Mouse (Mus musculus) midbrain, embryonic 14.5 days (tissue): ENCODE results near the gene L3hypdh. TPM values are rescaled to one million over a fixed set of nuclear protein-coding genes. Genes with fewer than 3 reads are reported as not detected.
A peak's percentile ranks its signal among the peaks of the same experiment; 100 is the strongest.

ENCODE experiments used
- ATAC-seq: fragments of 200-750 bp; cut with Nextera tagmentation; 2 replicates; pipeline ENCODE4 v1.8.0; 2017; ENCODE audit warnings: moderate number of reproducible peaks, moderate library complexity; ENCODE audit not compliant: low FRiP score, low TSS enrichment
- DNase-seq: peaks from one replicate; pipeline ENCODE4 v3.0.0-alpha.2; 2015
- H3K27ac ChIP-seq: fragments of 300-500 bp; sonication (generic); replicated peaks from 2 replicates; pipeline ENCODE4 v1.5.1; 2014; ENCODE audit warnings: mild to moderate bottlenecking, low read depth, low read length, moderate library complexity
- H3K27me3 ChIP-seq: fragments of 300-500 bp; sonication (generic); 2 replicates; pipeline ENCODE4 v1.6.1; 2014; ENCODE audit warnings: low read length, control low read depth, mixed read lengths; ENCODE audit not compliant: control insufficient read depth, insufficient read depth
- H3K36me3 ChIP-seq: fragments of 300-500 bp; sonication (generic); 2 replicates; pipeline ENCODE4 v1.6.1; 2014; ENCODE audit warnings: low read length, control low read depth; ENCODE audit not compliant: control insufficient read depth, insufficient read depth
- H3K4me1 ChIP-seq: fragments of 300-500 bp; sonication (generic); 2 replicates; pipeline ENCODE4 v1.6.1; 2014; ENCODE audit warnings: mild to moderate bottlenecking, antibody characterized with exemption, low read length, control low read depth; ENCODE audit not compliant: control insufficient read depth, insufficient read depth
- H3K4me2 ChIP-seq: fragments of 300-500 bp; sonication (generic); 2 replicates; pipeline ENCODE4 v1.6.1; 2014; ENCODE audit warnings: mild to moderate bottlenecking, low read length, moderate library complexity
- H3K4me3 ChIP-seq: fragments of 300-500 bp; sonication (generic); replicated peaks from 2 replicates; pipeline ENCODE4 v1.5.1; 2014; ENCODE audit warnings: low read depth, low read length
- H3K9ac ChIP-seq: fragments of 300-500 bp; sonication (generic); replicated peaks from 2 replicates; pipeline ENCODE4 v1.6.1; 2014; ENCODE audit warnings: mild to moderate bottlenecking, low read length, moderate library complexity
- H3K9me3 ChIP-seq: fragments of 300-500 bp; sonication (generic); 2 replicates; pipeline ENCODE4 v1.6.1; 2016; ENCODE audit warnings: low read length, control low read depth, mixed read lengths; ENCODE audit not compliant: control insufficient read depth
- WGBS: fragments of 180-500 bp; shearing (Covaris S2); extraction: QIAGEN DNeasy Blood & Tissue Kit; methylation state at CpG from one replicate; pipeline ENCODE4 v1.1.7; 2014; 5-methylcytosine and 5-hydroxymethylcytosine counted together
- polyA plus RNA-seq: library from polyadenylated mRNA; unstranded; fragments of >200 nt; fragmentation: Nextera tagmentation; extraction: Ambion mirVana; gene quantifications from 2 replicates; pipeline ENCODE4 v1.2.1, GENCODE M21; 2014

Gene L3hypdh
- polyA plus RNA-seq, 1 experiment from 2014 or later: 11.7 TPM

GRCm38 (mm10) chr12:72047513-72047912 is 37.7 kb downstream of the L3hypdh start:
- Histone ChIP-seq H3K4me2 (no peak overlapping the region), H3K4me3 (no peak overlapping the region), H3K27me3 (no peaks in the 10 kb centered on the region), H3K4me1 (no peaks in the 10 kb centered on the region), H3K9ac (no peak overlapping the region), H3K9me3 (peaks cover 3% of the 10 kb centered on the region; the same call in 1 of the 2 replicates), H3K36me3 (no peaks in the 10 kb centered on the region), H3K27ac (no peak overlapping the region)
- ATAC-seq (no peak), DNase-seq (peak; percentile 70)
- WGBS: 11% methylated on average over 2 of the region's 2 CpGs

GRCm38 (mm10) chr12:72041238-72041637 is 44.0 kb downstream of the L3hypdh start:
- H3K4me1 ChIP-seq: no peaks in the 10 kb centered on the region
- no peak overlapping the region for H3K27ac ChIP-seq
- no peak for DNase-seq
- no peaks in the 10 kb centered on the region for H3K9me3 ChIP-seq
- no peak overlapping the region for H3K4me2 ChIP-seq
- no peaks in the 10 kb centered on the region for H3K36me3 ChIP-seq
- no peak for ATAC-seq
- H3K27me3 ChIP-seq: no peaks in the 10 kb centered on the region
- WGBS: over 99% methylated on average over 3 of the region's 3 CpGs
- no peak overlapping the region for H3K9ac ChIP-seq
- H3K4me3 ChIP-seq: no peak overlapping the region

DNA sequence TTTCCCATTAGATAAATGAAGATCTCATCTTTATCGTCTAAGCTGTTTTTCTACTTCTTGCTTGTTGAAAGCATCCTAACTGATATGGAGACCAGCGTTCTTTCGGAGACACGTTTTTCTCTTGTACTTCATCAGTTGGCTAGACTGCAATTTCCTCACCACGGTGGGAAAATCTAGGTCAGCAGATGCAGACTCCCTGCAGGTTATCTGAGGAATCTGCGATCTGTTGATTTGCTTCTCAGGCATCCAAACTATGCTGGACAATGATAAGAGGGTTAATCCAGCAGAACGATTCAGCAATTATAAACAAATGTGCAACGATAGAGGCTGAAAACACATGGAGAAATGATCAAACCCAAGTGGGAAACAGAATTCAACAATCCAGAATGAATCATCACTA is 45.7 kb downstream of the L3hypdh start:
- 82% methylated on average over 8 of the region's 8 CpGs for WGBS
- no peaks in the 10 kb centered on the region for H3K9me3 ChIP-seq
- no peaks in the 10 kb centered on the region for H3K27me3 ChIP-seq
- no peak overlapping the region for H3K4me2 ChIP-seq
- no peak for DNase-seq
- no peak overlapping the region for H3K27ac ChIP-seq
- no peak for ATAC-seq
- H3K4me1 ChIP-seq: no peaks in the 10 kb centered on the region
- H3K4me3 ChIP-seq: no peak overlapping the region
- no peak overlapping the region for H3K9ac ChIP-seq
- H3K36me3 ChIP-seq: no peaks in the 10 kb centered on the region

GRCm38 (mm10) chr12:72038866-72039265 is 46.4 kb downstream of the L3hypdh start:
- ATAC-seq: no peak
- no peaks in the 10 kb centered on the region for H3K27me3 ChIP-seq
- H3K9me3 ChIP-seq: no peaks in the 10 kb centered on the region
- H3K9ac ChIP-seq: no peak overlapping the region
- 53% methylated on average over 2 of the region's 2 CpGs for WGBS
- H3K27ac ChIP-seq: no peak overlapping the region
- H3K4me3 ChIP-seq: no peak overlapping the region
- no peak overlapping the region for H3K4me2 ChIP-seq
- H3K36me3 ChIP-seq: no peaks in the 10 kb centered on the region
- H3K4me1 ChIP-seq: no peaks in the 10 kb centered on the region
- DNase-seq: no peak

DNA sequence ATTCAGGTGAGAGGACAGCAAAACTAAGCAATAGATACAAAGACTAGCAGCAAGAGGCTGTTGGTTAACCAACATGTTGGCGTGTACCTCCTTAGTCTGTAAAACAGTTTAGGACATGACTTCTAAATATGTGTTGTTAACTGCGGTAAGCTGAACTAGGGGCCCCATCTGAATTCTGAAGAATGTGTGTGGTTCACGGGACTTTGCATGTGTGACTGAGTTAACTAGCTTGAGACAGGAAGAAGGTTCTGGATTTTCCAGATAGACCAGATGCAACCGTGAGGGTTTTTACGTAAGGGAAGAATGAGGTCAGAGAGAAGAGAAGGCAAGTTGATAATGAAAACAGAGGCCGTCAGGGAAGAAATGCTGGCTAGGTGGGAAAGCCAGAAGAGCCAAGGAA is 48.2 kb downstream of the L3hypdh start:
- H3K4me3 ChIP-seq: no peak overlapping the region
- H3K4me1 ChIP-seq: no peaks in the 10 kb centered on the region
- ATAC-seq: no peak
- H3K4me2 ChIP-seq: no peak overlapping the region
- no peaks in the 10 kb centered on the region for H3K27me3 ChIP-seq
- H3K9ac ChIP-seq: no peak overlapping the region
- no peaks in the 10 kb centered on the region for H3K9me3 ChIP-seq
- no peak overlapping the region for H3K27ac ChIP-seq
- no peaks in the 10 kb centered on the region for H3K36me3 ChIP-seq
- no peak for DNase-seq
- 92% methylated on average over 6 of the region's 6 CpGs for WGBS

- Histone ChIP-seq H3K36me3 (no peaks in the 10 kb centered on the region), H3K9me3 (no peaks in the 10 kb centered on the region), H3K27me3 (no peaks in the 10 kb centered on the region), H3K4me1 (no peaks in the 10 kb centered on the region), H3K27ac (no peak overlapping the region), H3K4me2 (no peak overlapping the region), H3K9ac (no peak overlapping the region), H3K4me3 (no peak overlapping the region)
- ATAC-seq: no peak
- DNase-seq: no peak
- WGBS: 74% methylated on average over 9 of the region's 9 CpGs
Measured at GRCm38 (mm10) chr12:72036097-72036661, 49.1 kb downstream of the L3hypdh start.

GRCm38 (mm10) chr12:72031794-72032193 is 53.4 kb downstream of the L3hypdh start:
- Histone ChIP-seq H3K4me1 (no peaks in the 10 kb centered on the region), H3K36me3 (no peaks in the 10 kb centered on the region), H3K27ac (no peak overlapping the region), H3K4me2 (no peak overlapping the region), H3K9ac (no peak overlapping the region), H3K27me3 (no peaks in the 10 kb centered on the region), H3K4me3 (no peak overlapping the region), H3K9me3 (no peaks in the 10 kb centered on the region)
- no peak for DNase-seq
- no peak for ATAC-seq
- WGBS: 93% methylated on average over 6 of the region's 6 CpGs

- no peak for ATAC-seq
- Histone ChIP-seq H3K36me3 (no peaks in the 10 kb centered on the region), H3K27me3 (no peaks in the 10 kb centered on the region), H3K4me2 (no peak overlapping the region), H3K9ac (no peak overlapping the region), H3K4me3 (no peak overlapping the region), H3K4me1 (no peaks in the 10 kb centered on the region), H3K9me3 (no peaks in the 10 kb centered on the region), H3K27ac (no peak overlapping the region)
- no peak for DNase-seq
- 95% methylated on average over 5 of the region's 5 CpGs for WGBS
Measured at GRCm38 (mm10) chr12:72031171-72031570, 54.1 kb downstream of the L3hypdh start.

DNA sequence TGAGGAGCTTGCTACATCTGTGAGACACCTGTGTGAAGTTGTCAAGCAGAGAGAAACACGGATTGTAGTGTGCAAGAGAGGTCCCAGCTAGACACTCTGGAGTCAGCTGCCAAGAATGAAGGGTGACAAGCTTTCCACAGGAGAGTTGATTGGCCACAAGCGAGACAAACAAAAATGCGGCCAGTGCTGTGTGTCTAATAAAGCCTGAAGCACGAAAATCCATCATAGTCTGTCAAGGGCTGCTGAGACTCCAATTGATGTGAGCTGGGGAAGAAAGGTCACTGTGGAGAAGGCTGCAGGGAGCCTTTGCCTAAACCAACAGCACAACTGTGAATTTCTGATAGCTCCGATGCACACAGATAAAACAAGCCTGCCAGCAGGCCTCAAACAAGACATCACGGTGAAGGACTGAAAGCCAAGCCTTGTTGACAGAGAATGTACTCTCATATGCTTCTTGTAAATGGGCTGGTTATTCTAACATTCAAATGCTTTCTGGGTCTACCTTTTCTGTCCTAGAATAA is 59.9 kb downstream of the L3hypdh start:
- H3K4me1 ChIP-seq: no peaks in the 10 kb centered on the region
- H3K36me3 ChIP-seq: no peaks in the 10 kb centered on the region
- no peak for ATAC-seq
- WGBS: 36% methylated on average over 6 of the region's 6 CpGs
- H3K4me2 ChIP-seq: no peak overlapping the region
- DNase-seq: peak; percentile 15
- H3K27ac ChIP-seq: no peak overlapping the region
- H3K9me3 ChIP-seq: no peaks in the 10 kb centered on the region
- no peak overlapping the region for H3K9ac ChIP-seq
- no peak overlapping the region for H3K4me3 ChIP-seq
- H3K27me3 ChIP-seq: no peaks in the 10 kb centered on the region
